Mouse (Mus musculus): ENCODE results near the gene Srpr.
A peak's percentile ranks its signal among the peaks of the same experiment; 100 is the strongest.

Srpr gene

GRCm38 (mm10) chr9:35263431-35263830, 63.5 kb downstream of the Srpr start:
- no peak for DNase-seq

- DNase-seq = no peak
Observed at GRCm38 (mm10) chr9:35264509-35264908, 64.5 kb downstream of the Srpr start.

- DNase-seq = peak; percentile 91
Observed at GRCm38 (mm10) chr9:35267146-35267975, 67.4 kb downstream of the Srpr start, which contains the start of the genes Fam118b and Rpusd4. TSS of gene Fam118b (minus strand) at chr9:35267805. TSS of gene Rpusd4 (plus strand) at chr9:35267865.

- DNase-seq = no peak
Observed at GRCm38 (mm10) chr9:35267976-35268715, 68.2 kb downstream of the Srpr start.

GRCm38 (mm10) chr9:35277855-35278365, 77.9 kb downstream of the Srpr start:
- no peak for DNase-seq

- no peak for DNase-seq
Observed at GRCm38 (mm10) chr9:35278451-35278850, 78.5 kb downstream of the Srpr start.

GRCm38 (mm10) chr9:35282006-35282850, 82.3 kb downstream of the Srpr start:
- DNase-seq = peak; percentile 76 to 77

GRCm38 (mm10) chr9:35282851-35283200, 82.9 kb downstream of the Srpr start:
- DNase-seq = no peak

GRCm38 (mm10) chr9:35283415-35284069, 83.6 kb downstream of the Srpr start:
- no peak for DNase-seq

GRCm38 (mm10) chr9:35284351-35284750, 84.4 kb downstream of the Srpr start:
- no peak for DNase-seq

GRCm38 (mm10) chr9:35286351-35286750, 86.4 kb downstream of the Srpr start:
- no peak for DNase-seq

- DNase-seq = no peak
Observed at GRCm38 (mm10) chr9:35289992-35290391, 90.0 kb downstream of the Srpr start.

GRCm38 (mm10) chr9:35290417-35290816, 90.4 kb downstream of the Srpr start:
- no peak for DNase-seq

GRCm38 (mm10) chr9:35290916-35291315, 90.9 kb downstream of the Srpr start:
- no peak for DNase-seq

GRCm38 (mm10) chr9:35293465-35293864, 93.5 kb downstream of the Srpr start:
- no peak for DNase-seq

Data from B cell, adult 2 months (primary cell).